Mouse (Mus musculus) CH12.LX (cell line): ENCODE measurements at regions not wholly inside any gene's neighbourhood (a gene's known extent, or its start where the extent isn't known, plus 50 kb on each side); places are given as distances from the start of the nearest gene placed in this dataset.
A peak's percentile ranks its signal among the peaks of the same experiment; 100 is the strongest.

Experiments
- DNase-seq: peaks from one replicate; pipeline ENCODE4 v3.0.0-alpha.2; 2013; ENCODE audit errors: extremely low read depth
- H3K27ac ChIP-seq: 2 replicates; pipeline ENCODE4 v1.5.1; 2012; ENCODE audit warnings: low read depth, mild to moderate bottlenecking, control low read depth, moderate library complexity; ENCODE audit not compliant: insufficient read depth
- H3K27me3 ChIP-seq: replicated peaks from 2 replicates; pipeline ENCODE3; 2012; ENCODE audit warnings: inconsistent platforms
- H3K36me3 ChIP-seq, 2 experiments: replicated peaks in 1 of 2; 2 replicates each; pipeline versions ENCODE3 to v1.6.1; 2012; ENCODE audit warnings: inconsistent platforms in 1 of 2, low read length in 1 of 2, mild to moderate bottlenecking in 1 of 2, mixed read lengths in 1 of 2, moderate library complexity in 1 of 2; ENCODE audit not compliant: control insufficient read depth in 1 of 2, insufficient read depth in 1 of 2
- H3K4me1 ChIP-seq, 2 experiments: 2 replicates each; pipeline ENCODE4 v1.6.1; 2012; ENCODE audit warnings: inconsistent platforms in 1 of 2, moderate library complexity in 1 of 2; ENCODE audit not compliant: insufficient read depth in 2 of 2, control insufficient read depth in 1 of 2
- H3K4me2 ChIP-seq: 2 replicates; pipeline ENCODE4 v1.6.1; 2012; ENCODE audit warnings: low read depth, mild to moderate bottlenecking, control low read depth; ENCODE audit not compliant: poor library complexity, insufficient read depth, severe bottlenecking
- H3K4me3 ChIP-seq, 3 experiments: fragments of 150-350 bp in 1 of 3; sonication (generic) in 1 of 3; replicated peaks in 1 of 3; 2 replicates each; pipeline versions ENCODE3 to v1.5.1; 2011 to 2012; ENCODE audit warnings: low read depth in 2 of 3, low read length in 2 of 3, mild to moderate bottlenecking in 2 of 3, moderate library complexity in 2 of 3, control low read depth in 1 of 3, improper control_type of control experiment in 1 of 3, inconsistent platforms in 1 of 3, mixed read lengths in 1 of 3; ENCODE audit not compliant: poor library complexity in 1 of 3
- H3K79me2 ChIP-seq: replicated peaks from 2 replicates; pipeline ENCODE4 v1.6.1; 2012; ENCODE audit warnings: mild to moderate bottlenecking, moderate library complexity; ENCODE audit not compliant: control insufficient read depth, poor library complexity, insufficient read depth, severe bottlenecking; ENCODE audit errors: extremely low read depth
- H3K9ac ChIP-seq: 2 replicates; pipeline ENCODE4 v1.6.1; 2012; ENCODE audit warnings: low read depth, mild to moderate bottlenecking, control low read depth, moderate library complexity; ENCODE audit not compliant: insufficient read depth
- H3K9me3 ChIP-seq: replicated peaks from 2 replicates; pipeline ENCODE3; 2012; ENCODE audit warnings: low read length, inconsistent platforms, mixed read lengths
- BHLHE40 ChIP-seq: IDR thresholded peaks from 2 replicates; pipeline ENCODE4 v1.6.1; 2011; ENCODE audit warnings: mild to moderate bottlenecking, low read depth, low read length, improper control_type of control experiment
- CHD1 ChIP-seq: IDR thresholded peaks from 2 replicates; pipeline ENCODE4 v1.6.1; 2012; ENCODE audit warnings: low read depth, low read length, improper control_type of control experiment, inconsistent platforms
- CHD2 ChIP-seq: IDR thresholded peaks from 2 replicates; pipeline ENCODE4 v1.6.1; 2011; ENCODE audit warnings: low read length, improper control_type of control experiment
- CTCF ChIP-seq, 2 experiments: IDR thresholded peaks in 1 of 2; conservative IDR thresholded peaks in 1 of 2; 2 replicates each; pipeline ENCODE4 v1.5.1; 2011 to 2012; ENCODE audit warnings: low read depth in 2 of 2, low read length in 2 of 2, improper control_type of control experiment in 1 of 2, inconsistent platforms in 1 of 2, mild to moderate bottlenecking in 1 of 2, moderate library complexity in 1 of 2
- E2F4 ChIP-seq: IDR thresholded peaks from 2 replicates; pipeline ENCODE4 v1.6.1; 2011; ENCODE audit warnings: low read depth, low read length, improper control_type of control experiment; ENCODE audit not compliant: insufficient replicate concordance
- EP300 ChIP-seq: IDR thresholded peaks from 2 replicates; pipeline ENCODE4 v1.6.1; 2011; ENCODE audit warnings: low read length, improper control_type of control experiment
- GABPA ChIP-seq: IDR thresholded peaks from 2 replicates; pipeline ENCODE4 v1.6.1; 2012; ENCODE audit warnings: low read depth, low read length, improper control_type of control experiment, inconsistent platforms; ENCODE audit not compliant: insufficient replicate concordance
- IRF4 ChIP-seq: IDR thresholded peaks from 2 replicates; pipeline ENCODE4 v1.6.1; 2014; ENCODE audit warnings: low read depth, mild to moderate bottlenecking, inconsistent platforms, low read length, improper control_type of control experiment
- JUN ChIP-seq: IDR thresholded peaks from 2 replicates; pipeline ENCODE4 v1.6.1; 2011; ENCODE audit warnings: low read depth, mild to moderate bottlenecking, low read length, improper control_type of control experiment, moderate library complexity; ENCODE audit not compliant: insufficient read depth
- KAT2A ChIP-seq: IDR thresholded peaks from 2 replicates; pipeline ENCODE4 v1.6.1; 2012; ENCODE audit warnings: low read length, improper control_type of control experiment, inconsistent platforms; ENCODE audit not compliant: insufficient replicate concordance
- MAFK ChIP-seq: IDR thresholded peaks from 2 replicates; pipeline ENCODE4 v1.6.1; 2011; ENCODE audit warnings: low read length, improper control_type of control experiment; ENCODE audit not compliant: insufficient replicate concordance
- MAX ChIP-seq: IDR thresholded peaks from 2 replicates; pipeline ENCODE4 v1.6.1; 2011; ENCODE audit warnings: low read length, improper control_type of control experiment
- MAZ ChIP-seq: IDR thresholded peaks from 2 replicates; pipeline ENCODE4 v1.6.1; 2012; ENCODE audit warnings: low read depth, mild to moderate bottlenecking, inconsistent platforms, low read length, improper control_type of control experiment, moderate library complexity
- MEF2A ChIP-seq: IDR thresholded peaks from 2 replicates; pipeline ENCODE4 v1.6.1; 2014; ENCODE audit warnings: low read depth, mild to moderate bottlenecking, inconsistent platforms, low read length, improper control_type of control experiment, borderline replicate concordance
- MXI1 ChIP-seq: IDR thresholded peaks from 2 replicates; pipeline ENCODE4 v1.6.1; 2011; ENCODE audit warnings: mild to moderate bottlenecking, low read depth, low read length, improper control_type of control experiment
- MYC ChIP-seq: IDR thresholded peaks from 2 replicates; pipeline ENCODE4 v1.6.1; 2011; ENCODE audit warnings: low read depth, mild to moderate bottlenecking, improper control_type of control experiment, low read length
- NRF1 ChIP-seq: IDR thresholded peaks from 2 replicates; pipeline ENCODE4 v1.6.1; 2014; ENCODE audit warnings: low read depth, mild to moderate bottlenecking, inconsistent platforms, low read length, improper control_type of control experiment, moderate library complexity
- PAX5 ChIP-seq: IDR thresholded peaks from 2 replicates; pipeline ENCODE4 v1.6.1; 2012; ENCODE audit warnings: low read length, inconsistent platforms, mixed read lengths
- POLR2A ChIP-seq: IDR thresholded peaks from 2 replicates; pipeline ENCODE4 v1.6.1; 2011; ENCODE audit warnings: low read depth, mild to moderate bottlenecking, improper control_type of control experiment, low read length
- POLR2AphosphoS2 ChIP-seq: IDR thresholded peaks from 2 replicates; pipeline ENCODE4 v1.6.1; 2011; ENCODE audit warnings: low read depth, low read length, improper control_type of control experiment
- RAD21 ChIP-seq: IDR thresholded peaks from 2 replicates; pipeline ENCODE4 v1.6.1; 2011; ENCODE audit warnings: low read depth, mild to moderate bottlenecking, low read length, improper control_type of control experiment, moderate library complexity
- SIN3A ChIP-seq: IDR thresholded peaks from 2 replicates; pipeline ENCODE4 v1.6.1; 2012; ENCODE audit warnings: low read length, improper control_type of control experiment, inconsistent platforms
- SMC3 ChIP-seq: IDR thresholded peaks from 2 replicates; pipeline ENCODE4 v1.6.1; 2011; ENCODE audit warnings: low read depth, low read length, improper control_type of control experiment
- TBP ChIP-seq: conservative IDR thresholded peaks from 2 replicates; pipeline ENCODE4 v1.6.1; 2011; ENCODE audit warnings: low read depth, low read length, improper control_type of control experiment
- UBTF ChIP-seq: IDR thresholded peaks from 2 replicates; pipeline ENCODE4 v1.6.1; 2012; ENCODE audit warnings: low read depth, mild to moderate bottlenecking, inconsistent platforms, low read length, improper control_type of control experiment, moderate library complexity
- USF1 ChIP-seq: IDR thresholded peaks from 2 replicates; pipeline ENCODE4 v1.6.1; 2014; ENCODE audit warnings: low read depth, mild to moderate bottlenecking, inconsistent platforms, low read length, improper control_type of control experiment
- ZKSCAN1 ChIP-seq: IDR thresholded peaks from 2 replicates; pipeline ENCODE4 v1.6.1; 2012; ENCODE audit warnings: low read depth, inconsistent platforms, low read length, improper control_type of control experiment, borderline replicate concordance
- ZMIZ1 ChIP-seq: IDR thresholded peaks from 2 replicates; pipeline ENCODE4 v1.6.1; 2012; ENCODE audit warnings: low read depth, mild to moderate bottlenecking, inconsistent platforms, low read length, improper control_type of control experiment
- ZNF384 ChIP-seq: IDR thresholded peaks from 2 replicates; pipeline ENCODE4 v1.6.1; 2012; ENCODE audit warnings: low read depth, low read length, improper control_type of control experiment, inconsistent platforms
- dilution Hi-C: fragments of 300-500 bp; cut with MboI; formaldehyde crosslinking; loops from 2 replicates; pipeline ENCODE4 v1.14.3; 2020; ENCODE audit warnings: low sequenced_read_pairs; ENCODE audit not compliant: extremely low pct_unique_long_range_greater_than_20kb, extremely low pct_ligation_motif_present
- in situ Hi-C: fragments of 300-500 bp; cut with MboI; formaldehyde crosslinking; loops from 3 replicates; pipeline ENCODE4 v1.14.3; 2019; ENCODE audit warnings: low sequenced_read_pairs, low pct_ligation_motif_present, low pct_unique_long_range_greater_than_20kb, mixed read lengths

DNA sequence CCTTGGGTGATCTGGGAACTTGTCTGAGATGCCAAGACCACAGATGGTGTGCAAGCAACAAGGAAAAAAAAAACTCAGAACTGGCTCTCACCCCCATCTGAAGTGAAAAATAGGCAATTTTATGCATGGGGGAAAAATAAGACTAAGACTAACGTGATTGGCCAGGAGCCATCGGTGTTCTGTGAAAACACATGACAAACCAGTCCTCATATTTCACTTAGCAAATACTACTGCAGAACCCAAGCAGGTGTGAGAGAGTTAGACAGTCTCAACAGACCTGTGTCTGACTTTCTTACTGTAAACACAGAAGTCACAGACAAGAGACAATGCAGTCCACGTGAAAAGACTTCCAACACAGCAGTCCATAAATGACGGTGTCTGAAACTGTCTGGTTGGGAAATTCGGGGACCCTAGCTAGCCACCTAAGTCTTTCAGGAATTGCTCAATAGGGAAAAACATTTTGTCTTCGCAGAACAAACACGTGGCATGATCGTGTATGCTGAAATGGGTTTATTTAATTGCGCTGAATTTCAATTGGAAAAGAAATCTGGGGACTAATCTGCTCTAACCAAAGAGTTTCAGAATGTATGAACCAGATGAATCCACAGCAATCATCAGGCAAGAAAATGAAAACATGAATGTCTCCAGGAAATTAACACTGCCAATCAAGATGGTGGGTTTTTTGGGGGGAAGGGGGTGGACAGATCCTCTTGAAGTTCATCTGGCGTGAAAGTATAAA lies 213.1 kb upstream of the Klf14 start:
- peaks cover 4% of the 10 kb centered on the region for H3K9me3 ChIP-seq

DNA sequence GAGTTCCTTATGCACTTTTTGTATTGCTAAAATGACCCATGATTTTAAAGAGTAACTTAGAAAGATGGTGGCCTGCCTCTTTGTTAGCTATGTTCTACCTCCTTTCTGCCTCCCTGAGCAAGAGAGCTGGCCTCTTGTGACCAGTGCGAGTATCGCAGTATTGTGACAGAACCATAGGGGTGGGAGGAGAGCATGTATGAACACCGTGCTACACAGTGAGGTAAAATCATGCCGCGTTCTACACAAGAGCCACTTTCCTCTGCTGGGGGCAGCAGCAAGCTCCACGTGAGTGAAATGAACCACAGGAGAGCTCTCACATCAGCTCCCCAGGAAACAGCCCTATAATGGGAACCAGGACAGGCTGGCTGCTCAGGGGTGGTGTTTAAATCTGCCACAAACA lies 216.9 kb upstream of the Klf14 start:
- Histone ChIP-seq H3K79me2 (peaks cover 7% of the 10 kb centered on the region; the same call in 1 of the 2 replicates), H3K4me2 (no peak overlapping the region), H3K9ac (no peak overlapping the region), H3K4me1 (peaks cover 37 to 92% of the 10 kb centered on the region in 2 experiments), H3K27me3 (no peaks in the 10 kb centered on the region), H3K9me3 (no peaks in the 10 kb centered on the region), H3K36me3 (peaks cover 14 to 61% of the 10 kb centered on the region in 2 experiments), H3K4me3 (no peak overlapping the region), H3K27ac (no peak overlapping the region)
- dilution Hi-C loops = no loop called here
- in situ Hi-C loops = loop anchor here (5.0 kb wide), 1 partner anchor 108 kb away; no protein-coding TSS in a partner anchor
- TF ChIP-seq TBP = no peak
- peak; percentile 36; the same call in 1 of the 2 replicates for TF ChIP-seq BHLHE40
- 0 out of 2 replicates have a peak, but pooled peaks have one; percentile 13 for TF ChIP-seq MAX
- TF ChIP-seq PAX5 = no peak
- peak in 1 of 2 experiments; percentile 40; a peak in 2 of 4 replicates for TF ChIP-seq CTCF (conservative IDR thresholded peaks at IDR 0.05 in 1 of 2, IDR thresholded peaks at IDR 0.05 in 1 of 2; ENCODE audit: low read depth in 2 of 2, low read length in 2 of 2)
- TF ChIP-seq IRF4 = no peak
- TF ChIP-seq POLR2AphosphoS2 = no peak
- peak; percentile 37 for TF ChIP-seq SMC3
- no peak for TF ChIP-seq MXI1
- TF ChIP-seq RAD21 = peak; percentile 6
- DNase-seq = no peak

More for the DNA sequence above, 213.1 kb upstream of the Klf14 start:
- in situ Hi-C loops = no loop called here
- peaks cover 3 to 51% of the 10 kb centered on the region in 2 experiments for H3K36me3 ChIP-seq
- H3K4me3 ChIP-seq = no peak overlapping the region
- peaks cover 7% of the 10 kb centered on the region; the same call in 1 of the 2 replicates for H3K79me2 ChIP-seq
- dilution Hi-C loops = no loop called here
- H3K4me1 ChIP-seq = peaks cover 37 to 93% of the 10 kb centered on the region in 2 experiments
- H3K4me2 ChIP-seq = no peak overlapping the region
- H3K27ac ChIP-seq = peak overlapping the region; percentile 35; the same call in 1 of the 2 replicates
- H3K9ac ChIP-seq = no peak overlapping the region
- H3K27me3 ChIP-seq = no peaks in the 10 kb centered on the region
- no peak for TF ChIP-seq CHD1
- TF ChIP-seq EP300 = no peak
- no peak for TF ChIP-seq UBTF
- no peak for TF ChIP-seq RAD21
- TF ChIP-seq MXI1 = no peak
- no peak for TF ChIP-seq POLR2A
- TF ChIP-seq JUN = no peak
- TF ChIP-seq SMC3 = no peak
- no peak for TF ChIP-seq SIN3A
- no peak for TF ChIP-seq KAT2A
- no peak for TF ChIP-seq NRF1
- 0 out of 2 replicates have a peak, but pooled peaks have one; percentile 21 for TF ChIP-seq IRF4
- TF ChIP-seq CTCF (conservative IDR thresholded peaks at IDR 0.05 in 1 of 2, IDR thresholded peaks at IDR 0.05 in 1 of 2; ENCODE audit: low read depth in 2 of 2, low read length in 2 of 2) = no peak
- TF ChIP-seq MEF2A = no peak
- no peak for TF ChIP-seq E2F4
- peak; percentile 53 for TF ChIP-seq MAX
- TF ChIP-seq MYC = peak; percentile 29; the same call in 1 of the 2 replicates
- TF ChIP-seq MAZ = no peak
- no peak for TF ChIP-seq ZMIZ1
- TF ChIP-seq CHD2 = no peak
- no peak for TF ChIP-seq ZKSCAN1
- no peak for TF ChIP-seq TBP
- TF ChIP-seq USF1 = no peak
- TF ChIP-seq BHLHE40 = peak; percentile 39; the same call in 1 of the 2 replicates
- peak; percentile 61 for TF ChIP-seq ZNF384
- TF ChIP-seq GABPA = no peak
- TF ChIP-seq MAFK = no peak
- no peak for TF ChIP-seq PAX5
- DNase-seq = no peak
